Mouse (Mus musculus) kidney, postnatal 0 days (tissue): ENCODE measurements around the gene Rwdd2a. TPM values are rescaled to one million over a fixed set of nuclear protein-coding genes. Genes with fewer than 3 reads are reported as not detected.

Source experiments
- ATAC-seq: fragments of 200-750 bp; cut with Nextera tagmentation; replicated peaks from 2 replicates; pipeline ENCODE4 v1.8.0; 2017; ENCODE audit warnings: low read depth, moderate number of reproducible peaks, moderate TSS enrichment, moderate library complexity; ENCODE audit not compliant: low FRiP score
- DNase-seq: peaks from one replicate; pipeline ENCODE4 v3.0.0-alpha.2; 2016; ENCODE audit warnings: low spot score
- H3K27ac ChIP-seq: fragments of 300-500 bp; sonication (generic); 2 replicates; pipeline ENCODE4 v1.5.1; 2014; ENCODE audit warnings: mild to moderate bottlenecking
- H3K27me3 ChIP-seq: fragments of 300-500 bp; sonication (generic); 2 replicates; pipeline ENCODE4 v1.6.1; 2014; ENCODE audit warnings: low read length, mixed read lengths; ENCODE audit not compliant: insufficient read depth
- H3K36me3 ChIP-seq: fragments of 300-500 bp; sonication (generic); 2 replicates; pipeline ENCODE4 v1.6.1; 2014; ENCODE audit warnings: low read length, mixed read lengths; ENCODE audit not compliant: insufficient read depth
- H3K4me1 ChIP-seq: fragments of 300-500 bp; sonication (generic); replicated peaks from 2 replicates; pipeline ENCODE4 v1.6.1; 2014; ENCODE audit warnings: antibody characterized with exemption, low read length, mixed read lengths; ENCODE audit not compliant: insufficient read depth
- H3K4me2 ChIP-seq: fragments of 300-500 bp; sonication (generic); 2 replicates; pipeline ENCODE4 v1.6.1; 2014; ENCODE audit warnings: mild to moderate bottlenecking, low read length, moderate library complexity, mixed read lengths
- H3K4me3 ChIP-seq: fragments of 300-500 bp; sonication (generic); replicated peaks from 2 replicates; pipeline ENCODE4 v1.5.1; 2014; ENCODE audit warnings: low read depth, low read length
- H3K9ac ChIP-seq: fragments of 300-500 bp; sonication (generic); 2 replicates; pipeline ENCODE4 v1.6.1; 2014; ENCODE audit warnings: low read depth, low read length
- H3K9me3 ChIP-seq: fragments of 300-500 bp; sonication (generic); replicated peaks from 2 replicates; pipeline ENCODE4 v1.6.1; 2016; ENCODE audit warnings: low read length, inconsistent platforms, mixed read lengths
- CTCF ChIP-seq: IDR thresholded peaks from 2 replicates; pipeline ENCODE4 v1.5.1; 2016; ENCODE audit warnings: antibody characterized with exemption, low read depth, mild to moderate bottlenecking, moderate library complexity
- WGBS: fragments of 180-500 bp; shearing (Covaris S2); extraction: QIAGEN DNeasy Blood & Tissue Kit; methylation state at CpG from one replicate; pipeline ENCODE4 v1.1.7; 2014; 5-methylcytosine and 5-hydroxymethylcytosine counted together
- polyA plus RNA-seq: library from polyadenylated mRNA; unstranded; fragments of >200 nt; fragmentation: Nextera tagmentation; extraction: Ambion mirVana; gene quantifications from 2 replicates; pipeline ENCODE4 v1.2.1, GENCODE M21; 2015

Gene Rwdd2a
- polyA plus RNA-seq, 1 experiment from 2014 or later: 5.4 TPM

DNA sequence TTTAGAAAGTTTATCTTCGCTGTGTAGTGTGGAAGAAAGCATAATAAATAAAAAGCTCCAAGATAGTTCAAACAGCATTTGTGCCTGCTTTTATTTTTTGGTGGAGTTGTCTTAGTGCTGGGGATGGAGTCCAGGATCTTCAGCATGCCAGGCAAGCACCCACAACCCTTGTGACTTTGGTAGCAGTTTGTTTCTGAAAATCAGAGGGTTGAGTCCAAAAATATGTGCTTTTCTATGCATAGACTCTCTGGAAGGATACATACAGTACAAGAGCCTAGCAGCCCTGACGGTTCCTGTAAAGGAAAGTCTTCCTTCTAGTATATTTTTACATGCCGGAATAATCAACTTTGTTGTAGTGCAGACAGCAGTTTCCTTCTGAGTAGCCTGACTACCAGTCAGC lies 21.1 kb upstream of the Rwdd2a start:
- Histone ChIP-seq H3K27me3 (no peaks in the 10 kb centered on the region), H3K9me3 (no peaks in the 10 kb centered on the region), H3K36me3 (peaks cover 18% of the 10 kb centered on the region; the same call in 1 of the 2 replicates), H3K9ac (no peak overlapping the region), H3K4me2 (no peak overlapping the region), H3K4me1 (no peaks in the 10 kb centered on the region), H3K27ac (no peak overlapping the region), H3K4me3 (no peak overlapping the region)
- TF ChIP-seq CTCF: no peak
- ATAC-seq (no peak), DNase-seq (no peak)
- WGBS: 87% methylated on average over 3 of the region's 3 CpGs

GRCm38 (mm10) chr9:86553886-86554285 lies 17.9 kb upstream of the Rwdd2a start:
- H3K9ac ChIP-seq: no peak overlapping the region
- WGBS: 85% methylated on average over 9 of the region's 9 CpGs
- no peak overlapping the region for H3K4me3 ChIP-seq
- no peak overlapping the region for H3K4me2 ChIP-seq
- H3K27ac ChIP-seq: no peak overlapping the region
- H3K9me3 ChIP-seq: no peaks in the 10 kb centered on the region
- DNase-seq (no peak), ATAC-seq (no peak)
- no peaks in the 10 kb centered on the region for H3K4me1 ChIP-seq
- H3K36me3 ChIP-seq: peaks cover 25% of the 10 kb centered on the region
- TF ChIP-seq CTCF: no peak
- H3K27me3 ChIP-seq: no peaks in the 10 kb centered on the region

DNA sequence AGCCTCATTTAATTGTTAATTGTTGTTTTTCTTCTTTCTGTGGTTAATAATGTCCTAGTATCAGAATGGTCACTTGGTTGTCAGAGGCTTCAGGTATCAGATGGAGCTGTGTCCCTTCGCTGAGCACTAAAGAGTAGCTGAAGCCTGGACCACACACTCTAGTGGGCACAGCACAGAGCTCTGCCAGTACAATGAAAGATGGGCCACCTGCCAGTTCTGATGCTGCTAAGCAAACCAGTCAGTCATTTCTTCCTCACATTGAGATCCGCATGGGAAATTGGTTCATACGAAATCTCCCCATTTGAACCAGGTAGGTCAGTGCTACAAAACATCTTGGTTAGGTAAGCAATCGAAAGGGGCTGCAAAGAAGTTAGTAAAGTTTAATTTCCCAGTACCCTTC lies 17.1 kb upstream of the Rwdd2a start:
- WGBS: 80% methylated on average over 4 of the region's 4 CpGs

DNA sequence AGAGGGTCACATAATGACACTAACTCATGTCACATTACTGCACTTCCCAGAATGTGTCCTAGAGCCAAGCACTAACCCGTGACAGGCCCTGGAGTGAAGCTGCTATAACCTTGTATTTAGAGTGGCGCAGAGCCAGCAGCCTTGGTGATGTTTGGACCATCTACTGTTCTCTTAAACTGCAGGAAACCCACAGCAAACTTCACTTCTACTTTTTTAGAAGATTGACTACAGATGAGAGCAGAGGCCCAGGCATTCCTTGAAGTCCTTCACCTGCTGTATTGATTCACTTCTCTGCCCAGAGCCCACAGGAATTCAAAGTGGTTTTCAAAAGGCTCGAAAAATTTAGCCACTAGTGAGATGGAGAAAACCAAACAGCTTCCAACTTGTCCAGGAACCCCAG lies 11.2 kb upstream of the Rwdd2a start:
- peak; percentile 22 for DNase-seq
- no peaks in the 10 kb centered on the region for H3K4me1 ChIP-seq
- H3K4me2 ChIP-seq: no peak overlapping the region
- no peak overlapping the region for H3K27ac ChIP-seq
- no peaks in the 10 kb centered on the region for H3K27me3 ChIP-seq
- no peak overlapping the region for H3K4me3 ChIP-seq
- ATAC-seq: no peak
- H3K9ac ChIP-seq: no peak overlapping the region
- peaks cover 56% of the 10 kb centered on the region; the same call in 1 of the 2 replicates for H3K36me3 ChIP-seq
- 57% methylated on average over 3 of the region's 3 CpGs for WGBS
- no peak for TF ChIP-seq CTCF
- no peaks in the 10 kb centered on the region for H3K9me3 ChIP-seq

More for the DNA sequence above, 17.1 kb upstream of the Rwdd2a start:
- Histone ChIP-seq H3K4me1 (no peaks in the 10 kb centered on the region), H3K36me3 (peaks cover 30% of the 10 kb centered on the region), H3K27me3 (no peaks in the 10 kb centered on the region), H3K4me2 (no peak overlapping the region), H3K9ac (no peak overlapping the region), H3K27ac (no peak overlapping the region), H3K4me3 (no peak overlapping the region), H3K9me3 (no peaks in the 10 kb centered on the region)
- DNase-seq (no peak), ATAC-seq (no peak)
- no peak for TF ChIP-seq CTCF

DNA sequence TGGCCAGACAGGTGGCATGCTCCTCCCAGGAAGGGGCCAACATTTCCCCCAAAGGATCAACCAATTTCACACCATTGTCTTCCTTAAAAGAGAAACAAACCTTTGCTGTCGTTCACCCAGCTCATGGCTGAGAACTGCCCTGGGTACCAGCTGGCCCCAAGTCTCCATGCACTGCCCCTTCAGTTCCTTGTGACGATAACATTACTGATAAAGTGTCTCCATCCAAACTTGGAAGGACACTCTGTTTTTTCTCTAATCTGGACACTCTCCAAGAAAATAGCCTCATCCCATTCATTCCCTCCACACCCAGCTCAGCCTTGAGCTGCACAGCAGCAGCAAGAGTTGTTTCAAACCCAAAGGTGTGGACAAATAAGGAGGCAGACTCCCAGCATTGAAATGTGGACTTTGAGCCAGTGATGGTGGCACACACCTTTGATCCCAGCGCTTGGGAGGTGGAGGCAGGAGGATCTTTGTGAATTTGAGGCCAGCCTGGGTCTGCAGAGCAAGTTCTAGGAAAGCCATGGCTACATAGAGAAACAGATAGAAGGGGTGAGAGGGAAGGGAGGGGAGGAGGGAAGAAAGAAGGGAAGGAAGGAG lies 2.4 kb upstream of the Rwdd2a start:
- Histone ChIP-seq H3K4me3 (no peak overlapping the region), H3K27me3 (no peaks in the 10 kb centered on the region), H3K9ac (no peak overlapping the region), H3K36me3 (0 out of 2 replicates have a peak, but pooled peaks cover 14% of the 10 kb centered on the region), H3K27ac (no peak overlapping the region), H3K9me3 (no peaks in the 10 kb centered on the region), H3K4me1 (no peaks in the 10 kb centered on the region), H3K4me2 (no peak overlapping the region)
- DNase-seq (no peak), ATAC-seq (no peak)
- no peak for TF ChIP-seq CTCF
- WGBS: 87% methylated on average over 3 of the region's 3 CpGs

GRCm38 (mm10) chr9:86570261-86570890 lies 1.4 kb upstream of the Rwdd2a start:
- peak overlapping the region; percentile 75 for H3K4me2 ChIP-seq
- H3K36me3 ChIP-seq: 0 out of 2 replicates have a peak, but pooled peaks cover 7% of the 10 kb centered on the region
- no peak for TF ChIP-seq CTCF
- H3K9me3 ChIP-seq: no peaks in the 10 kb centered on the region
- no peaks in the 10 kb centered on the region for H3K4me1 ChIP-seq
- no peaks in the 10 kb centered on the region for H3K27me3 ChIP-seq
- H3K4me3 ChIP-seq: peak overlapping the region; percentile 78; the same call in 1 of the 2 replicates
- ATAC-seq: no peak
- H3K9ac ChIP-seq: no peak overlapping the region
- peak; percentile 16 for DNase-seq
- 64% methylated on average over 10 of the region's 10 CpGs for WGBS
- H3K27ac ChIP-seq: no peak overlapping the region
